Mouse (Mus musculus) embryonic facial prominence, embryonic 14.5 days (tissue): ENCODE data around the gene Rtl1. TPM values are rescaled to one million over a fixed set of nuclear protein-coding genes. Genes with fewer than 3 reads are reported as not detected.

Experiments
- ATAC-seq: fragments of 200-750 bp; cut with Nextera tagmentation; 2 replicates; pipeline ENCODE4 v1.8.0; 2017; ENCODE audit warnings: low read depth, moderate number of reproducible peaks, moderate TSS enrichment
- DNase-seq: peaks from one replicate; pipeline ENCODE4 v3.0.0-alpha.2; 2015; ENCODE audit warnings: low spot score
- H3K27ac ChIP-seq: fragments of 300-500 bp; sonication (generic); replicated peaks from 2 replicates; pipeline ENCODE4 v1.5.1; 2014; ENCODE audit warnings: low read depth, mild to moderate bottlenecking, low read length, moderate library complexity
- H3K27me3 ChIP-seq: fragments of 300-500 bp; sonication (generic); replicated peaks from 2 replicates; pipeline ENCODE4 v1.6.1; 2014; ENCODE audit warnings: low read length; ENCODE audit not compliant: control insufficient read depth, insufficient read depth
- H3K36me3 ChIP-seq: fragments of 300-500 bp; sonication (generic); 2 replicates; pipeline ENCODE4 v1.6.1; 2014; ENCODE audit warnings: low read length, mixed read lengths; ENCODE audit not compliant: control insufficient read depth, insufficient read depth
- H3K4me1 ChIP-seq: fragments of 300-500 bp; sonication (generic); 2 replicates; pipeline ENCODE4 v1.6.1; 2014; ENCODE audit warnings: antibody characterized with exemption, low read length; ENCODE audit not compliant: control insufficient read depth, insufficient read depth
- H3K4me2 ChIP-seq: fragments of 300-500 bp; sonication (generic); 2 replicates; pipeline ENCODE4 v1.6.1; 2014; ENCODE audit warnings: low read depth, mild to moderate bottlenecking, low read length, moderate library complexity, mixed read lengths
- H3K4me3 ChIP-seq: fragments of 300-500 bp; sonication (generic); 2 replicates; pipeline ENCODE4 v1.5.1; 2014; ENCODE audit warnings: low read depth, mild to moderate bottlenecking, low read length
- H3K9ac ChIP-seq: fragments of 300-500 bp; sonication (generic); 2 replicates; pipeline ENCODE4 v1.6.1; 2014; ENCODE audit warnings: low read depth, mild to moderate bottlenecking, low read length, moderate library complexity, mixed read lengths
- H3K9me3 ChIP-seq: fragments of 300-500 bp; sonication (generic); 2 replicates; pipeline ENCODE4 v1.6.1; 2016; ENCODE audit warnings: low read length; ENCODE audit not compliant: control insufficient read depth
- WGBS: fragments of 180-500 bp; shearing (Covaris S2); extraction: QIAGEN DNeasy Blood & Tissue Kit; methylation state at CpG from one replicate; pipeline ENCODE4 v1.1.7; 2014; 5-methylcytosine and 5-hydroxymethylcytosine counted together
- polyA plus RNA-seq: library from polyadenylated mRNA; unstranded; fragments of >200 nt; fragmentation: Nextera tagmentation; extraction: Ambion mirVana; gene quantifications from 2 replicates; pipeline ENCODE4 v1.2.1, GENCODE M21; 2014

Rtl1 gene
- polyA plus RNA-seq, 1 experiment from 2014 or later, result 5.0 TPM

DNA sequence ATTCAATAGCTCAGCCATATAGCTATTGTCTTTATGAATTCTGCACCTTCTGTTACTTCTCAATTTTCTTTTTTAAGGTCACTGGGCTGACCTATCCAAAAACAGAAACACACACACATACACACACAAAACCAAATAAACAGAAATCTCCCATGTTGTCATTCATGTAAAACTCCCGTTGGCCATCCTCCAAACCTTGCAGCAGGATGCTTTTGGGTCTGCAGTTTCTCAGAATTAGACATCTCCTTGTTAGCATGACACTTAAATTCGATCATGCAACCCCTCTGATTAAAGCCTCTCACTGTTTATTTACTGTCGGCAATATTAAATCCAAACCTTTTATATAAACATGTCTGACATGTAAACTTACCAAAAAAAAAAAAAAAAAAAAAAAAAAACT is 3.4 kb downstream of the Rtl1 start:
- no peak overlapping the region for H3K4me3 ChIP-seq
- ATAC-seq (peak; percentile 13; the same call in 1 of the 2 replicates), DNase-seq (peak; percentile 83)
- H3K36me3 ChIP-seq, result peaks cover 58% of the 10 kb centered on the region
- WGBS, result 40% methylated on average over 3 of the region's 3 CpGs
- no peaks in the 10 kb centered on the region for H3K27me3 ChIP-seq
- no peaks in the 10 kb centered on the region for H3K9me3 ChIP-seq
- H3K27ac ChIP-seq, result peak overlapping the region; percentile 86
- H3K9ac ChIP-seq, result peak overlapping the region; percentile 30; the same call in 1 of the 2 replicates
- H3K4me2 ChIP-seq, result 0 out of 2 replicates have a peak overlapping the region, but pooled peaks have one; percentile 25
- H3K4me1 ChIP-seq, result peaks cover 20% of the 10 kb centered on the region

- DNase-seq (peak; percentile 96), ATAC-seq (peak; percentile 72)
- Histone ChIP-seq H3K9me3 (no peaks in the 10 kb centered on the region), H3K9ac (no peak overlapping the region; the same call in 1 of the 2 replicates), H3K4me3 (no peak overlapping the region), H3K27me3 (no peaks in the 10 kb centered on the region), H3K36me3 (peaks cover 58% of the 10 kb centered on the region), H3K4me2 (peak overlapping the region; percentile 25; the same call in 1 of the 2 replicates), H3K4me1 (peaks cover 20% of the 10 kb centered on the region), H3K27ac (peak overlapping the region; percentile 86)
- 18% methylated on average over 8 of the region's 8 CpGs for WGBS
These were observed 3.9 kb downstream of the Rtl1 start for GRCm38 (mm10) chr12:109596232-109596631.

GRCm38 (mm10) chr12:109595753-109596152 is 4.4 kb downstream of the Rtl1 start:
- no peak overlapping the region for H3K9ac ChIP-seq
- 42% methylated on average over 6 of the region's 6 CpGs for WGBS
- H3K27me3 ChIP-seq, result no peaks in the 10 kb centered on the region
- peaks cover 57% of the 10 kb centered on the region for H3K36me3 ChIP-seq
- H3K9me3 ChIP-seq, result no peaks in the 10 kb centered on the region
- 0 out of 2 replicates have a peak, but pooled peaks have one; percentile 13 for ATAC-seq
- peak overlapping the region; percentile 25; the same call in 1 of the 2 replicates for H3K4me2 ChIP-seq
- H3K4me1 ChIP-seq, result peaks cover 20% of the 10 kb centered on the region
- H3K4me3 ChIP-seq, result no peak overlapping the region
- DNase-seq, result peak; percentile 87
- peak overlapping the region; percentile 86 for H3K27ac ChIP-seq

- Histone ChIP-seq H3K4me3 (no peak overlapping the region), H3K4me1 (peaks cover 20% of the 10 kb centered on the region), H3K9me3 (no peaks in the 10 kb centered on the region), H3K27me3 (no peaks in the 10 kb centered on the region), H3K36me3 (peaks cover 59% of the 10 kb centered on the region), H3K4me2 (no peak overlapping the region), H3K27ac (peak overlapping the region; percentile 86), H3K9ac (no peak overlapping the region)
- 87% methylated on average over 7 of the region's 7 CpGs for WGBS
- ATAC-seq, result no peak
- DNase-seq, result no peak
These were observed 5.2 kb downstream of the Rtl1 start for GRCm38 (mm10) chr12:109594961-109595360.

DNA sequence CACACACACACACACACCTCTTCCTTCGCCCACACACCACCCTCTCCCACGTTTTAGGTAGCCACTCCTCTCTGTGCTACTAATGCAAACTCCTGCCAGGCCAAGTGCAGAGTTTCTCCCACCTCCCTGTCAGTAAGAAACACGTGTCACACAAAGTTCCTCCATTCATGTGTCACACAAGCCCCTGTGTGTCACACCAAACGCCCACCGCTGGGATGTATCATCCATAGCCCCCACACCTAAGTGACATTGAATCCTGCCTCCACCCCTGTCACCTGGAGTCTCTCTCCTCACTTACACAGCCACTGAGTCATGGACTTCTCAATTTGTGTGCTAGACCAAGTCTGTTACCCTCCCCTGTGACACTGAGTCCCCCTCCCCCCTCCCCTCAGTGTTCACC is 17.9 kb downstream of the Rtl1 start:
- DNase-seq (no peak), ATAC-seq (no peak)
- H3K4me1 ChIP-seq, result no peaks in the 10 kb centered on the region
- no peak overlapping the region for H3K9ac ChIP-seq
- WGBS, result 81% methylated on average over 5 of the region's 5 CpGs
- H3K4me2 ChIP-seq, result no peak overlapping the region
- no peak overlapping the region for H3K4me3 ChIP-seq
- H3K36me3 ChIP-seq, result peaks cover 53% of the 10 kb centered on the region
- no peaks in the 10 kb centered on the region for H3K27me3 ChIP-seq
- no peak overlapping the region for H3K27ac ChIP-seq
- H3K9me3 ChIP-seq, result no peaks in the 10 kb centered on the region

GRCm38 (mm10) chr12:109572259-109572658 is 27.9 kb downstream of the Rtl1 start:
- H3K36me3 ChIP-seq, result peaks cover 84% of the 10 kb centered on the region
- ATAC-seq, result no peak

DNA sequence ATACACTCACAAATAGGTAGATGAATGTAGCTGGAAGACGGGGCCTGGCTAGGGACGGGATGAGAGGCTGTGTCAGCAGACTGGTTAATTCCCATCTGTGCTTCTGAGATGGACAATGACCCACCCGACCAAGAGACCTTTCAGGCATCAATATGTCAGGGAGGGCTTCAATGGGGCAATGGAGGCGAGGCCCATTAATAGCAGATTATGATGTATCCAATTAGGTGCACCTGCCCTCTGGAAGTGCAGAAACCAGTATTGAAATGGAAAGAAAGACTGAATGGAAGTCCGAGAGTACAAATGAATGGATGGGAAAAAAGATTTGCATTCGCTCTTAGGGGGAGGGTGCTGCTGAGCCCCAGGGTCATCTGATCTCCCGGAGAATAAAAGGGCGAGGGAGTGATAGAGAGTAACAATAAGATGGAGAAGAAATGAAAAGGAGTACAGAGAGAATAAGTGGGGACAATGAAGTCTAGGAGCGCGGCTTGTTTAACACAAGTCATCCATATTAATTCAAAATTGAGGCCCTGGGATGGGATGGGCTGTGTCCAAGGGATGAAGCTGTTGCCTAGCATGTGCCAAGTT is 39.9 kb downstream of the Rtl1 start:
- Histone ChIP-seq H3K4me1 (no peaks in the 10 kb centered on the region), H3K36me3 (peaks cover 68% of the 10 kb centered on the region), H3K27me3 (no peaks in the 10 kb centered on the region), H3K9ac (no peak overlapping the region), H3K4me3 (no peak overlapping the region), H3K4me2 (no peak overlapping the region), H3K27ac (no peak overlapping the region), H3K9me3 (no peaks in the 10 kb centered on the region)
- ATAC-seq (no peak), DNase-seq (no peak)
- 85% methylated on average over 10 of the region's 10 CpGs for WGBS

More at GRCm38 (mm10) chr12:109572259-109572658, 27.9 kb downstream of the Rtl1 start:
- no peak for DNase-seq
- no peaks in the 10 kb centered on the region for H3K27me3 ChIP-seq
- H3K4me3 ChIP-seq, result no peak overlapping the region
- 86% methylated on average over 4 of the region's 4 CpGs for WGBS
- no peak overlapping the region for H3K9ac ChIP-seq
- H3K4me1 ChIP-seq, result no peaks in the 10 kb centered on the region
- no peaks in the 10 kb centered on the region for H3K9me3 ChIP-seq
- H3K27ac ChIP-seq, result no peak overlapping the region
- H3K4me2 ChIP-seq, result no peak overlapping the region

- H3K4me2 ChIP-seq, result no peak overlapping the region
- DNase-seq (no peak), ATAC-seq (no peak)
- no peak overlapping the region for H3K4me3 ChIP-seq
- H3K9ac ChIP-seq, result no peak overlapping the region
- H3K27ac ChIP-seq, result no peak overlapping the region
- H3K27me3 ChIP-seq, result no peaks in the 10 kb centered on the region
- peaks cover 69% of the 10 kb centered on the region for H3K36me3 ChIP-seq
- 86% methylated on average over 7 of the region's 7 CpGs for WGBS
- no peaks in the 10 kb centered on the region for H3K9me3 ChIP-seq
- H3K4me1 ChIP-seq, result peaks cover 6% of the 10 kb centered on the region; the same call in 1 of the 2 replicates
These were observed 41.1 kb downstream of the Rtl1 start for GRCm38 (mm10) chr12:109558891-109559487.
